Mouse (Mus musculus): ENCODE measurements around the gene Zfp488. TPM values are rescaled to one million over a fixed set of nuclear protein-coding genes. Genes with fewer than 3 reads are reported as not detected.

The Zfp488 gene
- polyA plus RNA-seq, 1 experiment from 2014 or later = 1.5 TPM

DNA sequence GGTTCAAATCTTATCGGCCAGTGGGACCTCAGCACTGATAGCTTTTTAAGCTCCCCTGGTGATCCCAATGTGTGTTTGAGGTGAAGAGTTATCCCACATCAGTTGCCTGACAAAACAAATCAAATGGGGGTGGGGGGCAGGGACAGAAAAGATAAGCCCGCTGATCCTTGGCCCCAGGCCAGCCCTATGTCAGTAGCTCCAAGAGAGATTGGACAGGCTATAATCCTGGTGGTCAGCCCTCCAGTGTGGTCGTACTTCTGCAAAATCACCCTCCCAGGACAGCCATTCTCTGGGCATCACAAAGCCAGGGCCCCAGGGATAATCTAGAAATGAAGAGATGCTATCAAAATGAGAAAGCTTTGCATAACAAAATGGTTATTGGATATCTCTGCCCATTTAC, 19.7 kb downstream of the Zfp488 start:
- ATAC-seq = no peak
- H3K27me3 ChIP-seq (replicated peaks; ENCODE audit: control insufficient read depth, insufficient read depth, low read length) = no peaks in the 10 kb centered on the region
- H3K9me3 ChIP-seq (ENCODE audit: control insufficient read depth, low read length) = no peaks in the 10 kb centered on the region
- no peaks in the 10 kb centered on the region for H3K36me3 ChIP-seq (ENCODE audit: control insufficient read depth, insufficient read depth, low read length)
- 73% methylated on average over 3 of the region's 3 CpGs for WGBS
- no peak overlapping the region for H3K9ac ChIP-seq (ENCODE audit: low read depth, low read length)
- no peaks in the 10 kb centered on the region for H3K4me1 ChIP-seq (ENCODE audit: control insufficient read depth, insufficient read depth, low read depth, low read length)
- H3K4me2 ChIP-seq (ENCODE audit: low read length) = no peak overlapping the region
- H3K27ac ChIP-seq (ENCODE audit: low read depth, low read length) = no peak overlapping the region
- H3K4me3 ChIP-seq (ENCODE audit: low read length) = no peak overlapping the region

DNA sequence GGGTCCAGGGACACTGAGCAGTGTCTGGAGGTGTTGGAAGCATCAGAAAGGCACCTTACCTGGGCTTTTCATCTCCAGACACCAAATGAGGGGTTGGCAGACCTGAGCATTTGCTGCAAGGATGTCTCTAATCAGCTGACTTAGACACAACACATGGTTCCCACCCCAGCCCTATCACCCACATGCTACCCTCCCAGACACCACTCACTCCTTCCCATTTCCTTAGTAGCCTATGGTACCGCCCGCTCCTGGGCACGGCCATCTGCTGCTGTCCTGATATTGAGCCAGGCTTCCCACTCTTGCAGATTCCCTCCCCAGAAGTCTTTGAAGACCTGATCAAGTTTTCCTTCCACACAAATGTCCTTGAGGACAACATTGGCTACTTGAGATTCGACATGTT, 20.4 kb downstream of the Zfp488 start:
- Histone ChIP-seq H3K27me3 (replicated peaks; ENCODE audit: control insufficient read depth, insufficient read depth, low read length) (no peaks in the 10 kb centered on the region), H3K4me1 (ENCODE audit: control insufficient read depth, insufficient read depth, low read depth, low read length) (no peaks in the 10 kb centered on the region), H3K4me2 (ENCODE audit: low read length) (no peak overlapping the region), H3K36me3 (ENCODE audit: control insufficient read depth, insufficient read depth, low read length) (no peaks in the 10 kb centered on the region), H3K9me3 (ENCODE audit: control insufficient read depth, low read length) (no peaks in the 10 kb centered on the region), H3K4me3 (ENCODE audit: low read length) (no peak overlapping the region), H3K9ac (ENCODE audit: low read depth, low read length) (no peak overlapping the region), H3K27ac (ENCODE audit: low read depth, low read length) (no peak overlapping the region)
- no peak for ATAC-seq
- 92% methylated on average over 4 of the region's 4 CpGs for WGBS

DNA sequence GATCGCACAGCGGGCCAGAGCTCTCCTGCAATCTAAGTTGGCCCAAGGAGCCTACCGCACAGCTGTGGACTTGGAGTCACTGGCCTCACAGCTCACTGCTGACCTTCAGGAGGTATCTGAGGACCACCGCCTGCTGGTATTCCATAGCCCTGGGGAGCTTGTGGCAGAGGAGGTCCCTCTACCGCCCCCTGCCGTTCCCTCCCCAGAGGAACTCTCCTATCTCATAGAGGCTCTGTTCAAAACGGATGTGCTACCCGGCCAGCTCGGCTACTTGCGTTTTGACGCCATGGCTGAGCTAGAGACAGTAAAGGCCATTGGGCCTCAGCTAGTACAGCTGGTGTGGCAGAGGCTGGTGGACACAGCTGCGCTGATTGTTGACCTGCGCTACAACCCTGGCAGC, 22.5 kb downstream of the Zfp488 start:
- no peak overlapping the region for H3K4me3 ChIP-seq (ENCODE audit: low read length)
- ATAC-seq = no peak
- H3K4me2 ChIP-seq (ENCODE audit: low read length) = no peak overlapping the region
- no peak overlapping the region for H3K9ac ChIP-seq (ENCODE audit: low read depth, low read length)
- no peaks in the 10 kb centered on the region for H3K27me3 ChIP-seq (replicated peaks; ENCODE audit: control insufficient read depth, insufficient read depth, low read length)
- H3K9me3 ChIP-seq (ENCODE audit: control insufficient read depth, low read length) = no peaks in the 10 kb centered on the region
- H3K4me1 ChIP-seq (ENCODE audit: control insufficient read depth, insufficient read depth, low read depth, low read length) = no peaks in the 10 kb centered on the region
- WGBS = 80% methylated on average over 13 of the region's 13 CpGs
- H3K36me3 ChIP-seq (ENCODE audit: control insufficient read depth, insufficient read depth, low read length) = no peaks in the 10 kb centered on the region
- H3K27ac ChIP-seq (ENCODE audit: low read depth, low read length) = no peak overlapping the region

DNA sequence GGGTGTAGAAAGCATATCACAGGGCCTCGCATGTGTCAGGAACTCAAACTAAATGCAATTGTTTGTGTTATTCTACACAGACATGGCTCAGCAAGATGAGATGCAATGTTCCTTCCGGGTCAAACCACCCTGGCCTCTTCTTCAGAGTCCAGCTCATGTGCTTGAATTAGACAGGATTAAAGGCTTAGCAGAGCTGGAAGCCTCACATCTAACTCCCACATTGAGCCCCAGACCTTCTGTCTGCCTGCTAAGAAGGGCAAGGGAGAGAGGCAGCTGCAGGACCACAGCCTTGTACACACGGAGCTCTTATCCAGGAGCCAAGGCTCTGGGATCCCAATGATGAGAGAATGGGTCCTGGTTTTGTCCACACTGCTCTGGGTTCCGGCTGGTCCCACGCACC, 24.8 kb downstream of the Zfp488 start, which contains the start of gene Rbp3:
Rbp3 (plus strand) TSS at position 243 of the 400 bp plus-strand sequence.
- no peak within 1 kb of the TSS for H3K4me3 ChIP-seq (ENCODE audit: low read length)
- 91% methylated on average over 5 of the region's 5 CpGs for whole genome bisulfite sequencing

DNA sequence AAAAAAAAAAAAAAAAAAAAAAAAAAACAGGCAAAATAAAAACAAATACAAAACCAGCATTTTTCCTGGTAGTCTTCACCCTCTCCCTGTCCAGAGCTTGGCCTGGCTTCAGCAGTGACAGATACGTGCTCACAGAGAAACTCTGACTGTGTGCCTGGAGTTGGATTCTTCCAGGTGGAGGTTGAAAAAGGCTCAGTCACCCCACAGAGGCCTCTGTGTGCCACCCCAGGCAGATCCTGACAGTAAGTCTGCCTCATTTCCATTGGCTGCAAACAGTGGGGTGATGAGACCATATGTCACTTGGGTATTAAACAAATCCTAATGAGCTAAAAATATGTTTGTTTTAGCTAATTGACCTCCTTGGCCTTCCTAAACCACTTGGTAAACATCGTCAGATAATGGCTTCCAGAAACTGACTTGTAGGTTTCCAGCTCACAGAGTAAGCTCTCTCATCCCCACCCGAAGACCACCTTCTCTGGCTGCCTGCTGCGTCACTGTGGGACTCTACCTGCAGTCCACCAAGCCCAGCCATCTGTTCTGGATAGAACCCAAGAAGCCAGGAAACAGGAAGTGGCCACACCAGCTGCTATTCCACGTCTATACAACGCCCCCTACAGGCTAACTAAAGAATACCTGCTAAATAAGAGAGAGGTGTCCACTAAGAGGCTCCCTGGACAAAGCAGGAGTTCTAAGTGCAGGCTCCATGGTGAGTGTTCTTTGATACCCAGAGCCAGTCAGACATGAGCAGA, 26.2 kb downstream of the Zfp488 start:
- Histone ChIP-seq H3K4me2 (ENCODE audit: low read length) (no peak overlapping the region), H3K27me3 (replicated peaks; ENCODE audit: control insufficient read depth, insufficient read depth, low read length) (no peaks in the 10 kb centered on the region), H3K36me3 (ENCODE audit: control insufficient read depth, insufficient read depth, low read length) (no peaks in the 10 kb centered on the region), H3K4me1 (ENCODE audit: control insufficient read depth, insufficient read depth, low read depth, low read length) (no peaks in the 10 kb centered on the region), H3K4me3 (ENCODE audit: low read length) (no peak overlapping the region), H3K9me3 (ENCODE audit: control insufficient read depth, low read length) (no peaks in the 10 kb centered on the region), H3K9ac (ENCODE audit: low read depth, low read length) (no peak overlapping the region), H3K27ac (ENCODE audit: low read depth, low read length) (no peak overlapping the region)
- 61% methylated on average over 6 of the region's 6 CpGs for WGBS
- no peak for ATAC-seq

More for the DNA sequence above, 24.8 kb downstream of the Zfp488 start, which contains the start of gene Rbp3:
- Histone ChIP-seq H3K27me3 (replicated peaks; ENCODE audit: control insufficient read depth, insufficient read depth, low read length) (no peaks in the 10 kb centered on the region), H3K9me3 (ENCODE audit: control insufficient read depth, low read length) (no peaks in the 10 kb centered on the region), H3K4me2 (ENCODE audit: low read length) (no peak within 1 kb of the TSS), H3K9ac (ENCODE audit: low read depth, low read length) (no peak within 1 kb of the TSS), H3K27ac (ENCODE audit: low read depth, low read length) (no peak within 1 kb of the TSS), H3K4me1 (ENCODE audit: control insufficient read depth, insufficient read depth, low read depth, low read length) (no peaks in the 10 kb centered on the region), H3K36me3 (ENCODE audit: control insufficient read depth, insufficient read depth, low read length) (no peaks in the 10 kb centered on the region)
- no peak for ATAC-seq

DNA sequence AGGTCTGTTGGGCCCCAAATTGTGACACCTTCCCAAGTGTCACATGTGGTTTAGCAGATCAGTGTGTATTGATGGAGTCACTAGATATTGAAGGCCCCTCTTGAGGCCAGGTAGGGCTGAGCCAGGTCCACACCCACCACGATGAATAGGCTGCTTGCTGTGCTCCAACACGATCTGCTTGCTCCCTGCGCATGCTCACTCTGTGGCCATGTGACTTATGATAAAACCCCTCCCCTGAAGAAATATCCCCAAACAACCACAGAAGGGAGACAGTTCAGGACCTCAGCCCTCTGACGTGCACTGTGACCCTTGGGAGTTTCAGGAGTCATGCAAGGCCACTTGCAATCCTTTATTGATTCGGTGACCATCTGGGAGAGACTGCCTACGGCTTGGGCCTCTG, 32.4 kb downstream of the Zfp488 start:
- no peaks in the 10 kb centered on the region for H3K36me3 ChIP-seq (ENCODE audit: control insufficient read depth, insufficient read depth, low read length)
- 82% methylated on average over 6 of the region's 6 CpGs for WGBS

DNA sequence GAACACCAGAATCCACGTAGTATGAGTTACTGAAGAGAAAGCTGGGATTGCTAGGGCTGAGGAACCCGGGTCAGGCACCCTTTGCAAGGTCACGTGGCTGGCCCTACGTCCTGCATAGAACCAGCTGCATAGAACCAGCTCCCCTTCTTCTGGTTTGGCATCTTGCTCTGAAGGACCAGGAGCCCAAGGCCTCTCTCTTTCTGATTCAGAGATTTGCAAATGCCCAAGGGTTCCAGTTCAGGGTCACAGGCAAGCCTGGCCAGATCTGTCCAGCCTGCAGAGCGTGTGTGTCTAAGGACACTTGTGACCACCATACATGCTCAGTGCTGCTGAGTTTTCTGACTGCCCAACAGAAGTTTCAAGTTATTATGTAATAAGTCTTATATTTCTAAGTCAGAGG, 36.3 kb downstream of the Zfp488 start:
- Histone ChIP-seq H3K9ac (ENCODE audit: low read depth, low read length) (no peak overlapping the region), H3K9me3 (ENCODE audit: control insufficient read depth, low read length) (no peaks in the 10 kb centered on the region), H3K4me2 (ENCODE audit: low read length) (no peak overlapping the region), H3K4me3 (ENCODE audit: low read length) (no peak overlapping the region), H3K27me3 (replicated peaks; ENCODE audit: control insufficient read depth, insufficient read depth, low read length) (no peaks in the 10 kb centered on the region), H3K27ac (ENCODE audit: low read depth, low read length) (no peak overlapping the region), H3K36me3 (ENCODE audit: control insufficient read depth, insufficient read depth, low read length) (no peaks in the 10 kb centered on the region), H3K4me1 (ENCODE audit: control insufficient read depth, insufficient read depth, low read depth, low read length) (no peaks in the 10 kb centered on the region)
- ATAC-seq = no peak
- 84% methylated on average over 5 of the region's 5 CpGs for WGBS

More for the DNA sequence above, 32.4 kb downstream of the Zfp488 start:
- H3K4me2 ChIP-seq (ENCODE audit: low read length) = no peak overlapping the region
- H3K4me1 ChIP-seq (ENCODE audit: control insufficient read depth, insufficient read depth, low read depth, low read length) = no peaks in the 10 kb centered on the region
- no peak for ATAC-seq
- H3K9me3 ChIP-seq (ENCODE audit: control insufficient read depth, low read length) = no peaks in the 10 kb centered on the region
- no peak overlapping the region for H3K27ac ChIP-seq (ENCODE audit: low read depth, low read length)
- H3K4me3 ChIP-seq (ENCODE audit: low read length) = no peak overlapping the region
- no peaks in the 10 kb centered on the region for H3K27me3 ChIP-seq (replicated peaks; ENCODE audit: control insufficient read depth, insufficient read depth, low read length)
- H3K9ac ChIP-seq (ENCODE audit: low read depth, low read length) = no peak overlapping the region

DNA sequence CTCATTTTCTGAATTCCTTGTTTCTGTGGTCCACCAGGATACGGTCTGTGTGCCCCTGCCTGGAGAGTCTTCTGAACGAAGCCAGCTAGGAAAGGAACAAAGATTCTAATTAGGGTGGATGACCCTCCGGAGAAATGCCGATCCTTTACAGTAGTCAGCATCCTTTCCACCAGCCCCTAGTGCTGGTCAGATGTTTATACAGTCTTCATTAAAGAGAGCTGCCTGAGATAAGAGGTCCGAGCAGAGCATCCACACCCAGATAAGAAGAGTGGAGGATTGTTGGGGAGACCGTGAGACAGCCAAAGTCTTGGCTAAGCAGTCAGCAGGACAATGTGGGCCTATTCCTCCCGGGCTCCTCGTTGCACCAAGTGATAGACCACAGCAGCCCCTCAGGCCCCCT, 37.8 kb downstream of the Zfp488 start, which contains the start of gene Gdf2:
Gdf2 (plus strand) TSS at position 301 of the 400 bp plus-strand sequence.
- H3K27me3 ChIP-seq (replicated peaks; ENCODE audit: control insufficient read depth, insufficient read depth, low read length) = no peaks in the 10 kb centered on the region
- WGBS = 75% methylated on average over 8 of the region's 8 CpGs

DNA sequence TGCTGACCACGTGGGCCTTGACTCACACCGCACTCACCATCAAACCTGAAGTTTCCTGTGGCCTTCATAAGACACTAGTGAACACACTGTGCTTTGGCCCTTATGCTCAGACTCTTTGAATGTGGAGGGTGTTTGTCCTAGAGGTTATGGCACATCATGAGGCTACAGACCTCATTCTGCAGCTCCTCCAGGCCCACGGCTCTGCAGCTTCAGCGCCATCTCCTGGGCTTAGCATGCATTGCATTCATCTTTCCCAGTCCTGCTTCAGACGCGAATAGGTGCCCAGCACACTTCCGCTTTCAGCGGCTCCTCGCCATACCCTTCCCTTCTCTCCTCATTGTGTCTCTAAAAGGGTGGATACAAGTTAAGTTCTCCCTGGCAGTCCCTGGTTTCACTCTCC, 39.4 kb downstream of the Zfp488 start:
- 32% methylated on average over 9 of the region's 9 CpGs for WGBS
- ATAC-seq = peak; percentile 52
- no peak overlapping the region for H3K4me3 ChIP-seq (ENCODE audit: low read length)
- peak overlapping the region; percentile 13; the same call in 1 of the 2 replicates for H3K4me2 ChIP-seq (ENCODE audit: low read length)
- H3K4me1 ChIP-seq (ENCODE audit: control insufficient read depth, insufficient read depth, low read depth, low read length) = no peaks in the 10 kb centered on the region
- H3K36me3 ChIP-seq (ENCODE audit: control insufficient read depth, insufficient read depth, low read length) = no peaks in the 10 kb centered on the region
- H3K27ac ChIP-seq (ENCODE audit: low read depth, low read length) = no peak overlapping the region
- no peaks in the 10 kb centered on the region for H3K27me3 ChIP-seq (replicated peaks; ENCODE audit: control insufficient read depth, insufficient read depth, low read length)
- no peaks in the 10 kb centered on the region for H3K9me3 ChIP-seq (ENCODE audit: control insufficient read depth, low read length)
- H3K9ac ChIP-seq (ENCODE audit: low read depth, low read length) = peak overlapping the region; percentile 33; the same call in 1 of the 2 replicates

More for the DNA sequence above, 37.8 kb downstream of the Zfp488 start, which contains the start of gene Gdf2:
- no peak for ATAC-seq
- H3K9ac ChIP-seq (ENCODE audit: low read depth, low read length) = no peak within 1 kb of the TSS
- no peak within 1 kb of the TSS for H3K4me3 ChIP-seq (ENCODE audit: low read length)
- no peak within 1 kb of the TSS for H3K27ac ChIP-seq (ENCODE audit: low read depth, low read length)
- H3K9me3 ChIP-seq (ENCODE audit: control insufficient read depth, low read length) = no peaks in the 10 kb centered on the region
- no peak within 1 kb of the TSS for H3K4me2 ChIP-seq (ENCODE audit: low read length)
- no peaks in the 10 kb centered on the region for H3K36me3 ChIP-seq (ENCODE audit: control insufficient read depth, insufficient read depth, low read length)
- no peaks in the 10 kb centered on the region for H3K4me1 ChIP-seq (ENCODE audit: control insufficient read depth, insufficient read depth, low read depth, low read length)
